16 mouse cellular contexts compared by ENCODE assay signal in the genomic region with DNA sequence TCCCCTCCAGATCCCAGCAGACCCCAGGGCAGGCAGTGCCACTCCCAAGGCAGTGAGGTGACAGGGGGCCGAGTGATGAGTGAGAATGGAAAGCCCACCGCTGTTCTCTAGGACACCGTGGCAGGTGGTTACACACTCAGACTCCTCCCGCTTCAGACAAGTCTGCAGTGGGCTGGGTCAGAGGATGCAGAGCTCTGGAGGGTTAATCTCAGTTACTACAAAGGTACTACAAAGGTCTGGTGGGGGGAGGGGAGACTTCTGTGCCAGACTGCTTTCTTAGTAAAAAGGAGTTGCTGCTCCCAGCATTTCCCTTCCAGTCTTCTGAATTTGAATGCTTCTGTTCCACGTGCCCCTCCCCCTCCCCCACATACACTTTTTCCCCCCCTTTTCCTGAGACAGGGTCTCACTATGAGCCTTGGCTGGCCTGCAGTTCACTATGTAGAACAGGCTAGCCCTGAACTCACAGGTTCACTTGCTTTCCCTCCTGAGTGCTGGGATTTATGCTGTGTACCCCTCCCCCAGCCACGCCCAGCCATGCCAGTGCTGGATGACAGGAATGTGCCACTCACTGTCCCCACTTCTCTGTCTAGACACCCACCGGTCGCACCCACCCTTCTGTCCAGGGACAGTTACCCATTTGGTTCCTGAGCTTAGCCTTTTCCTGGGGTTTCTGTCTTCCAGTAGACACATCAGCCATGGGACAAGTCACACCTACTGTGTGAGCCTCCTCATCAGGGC.
DNase-seq lines count a peak whose midpoint lies in the region; ATAC-seq and TF ChIP-seq lines count a peak whose summit lies in the region.
"Had no signal": no experiment of that assay in that cellular context is flagged by ENCODE, and none has a peak within 500 bp of the region (broad histone marks: within the 10 kb centered on the region; RNA-seq: fewer than 3 reads in every experiment).

No protein-coding gene starts in this region.

- peaks cover 6% of the 10 kb centered on the region; the same call in 1 of the 2 replicates for H3K4me1 ChIP-seq in heart, embryonic 12.5 days (replicated peaks)
- peaks cover 6% of the 10 kb centered on the region; the same call in 1 of the 2 replicates for H3K4me1 ChIP-seq in heart, embryonic 11.5 days (ENCODE audit: control insufficient read depth, insufficient read depth, low read length)
- H3K4me1 ChIP-seq in thymus, adult 2 months (replicated peaks; ENCODE audit: control insufficient read depth, insufficient read depth, low read length) = peaks cover 18% of the 10 kb centered on the region
- H3K4me1 ChIP-seq in midbrain, embryonic 12.5 days = peaks cover 42% of the 10 kb centered on the region

- H3K36me3 ChIP-seq in heart, embryonic 12.5 days = no peaks in the 10 kb centered on the region
- no peaks in the 10 kb centered on the region for H3K36me3 ChIP-seq in heart, embryonic 11.5 days (ENCODE audit: control insufficient read depth, insufficient read depth, low read length)
- no peaks in the 10 kb centered on the region for H3K36me3 ChIP-seq in thymus, adult 2 months (ENCODE audit: control insufficient read depth, insufficient read depth, low read length)
- H3K36me3 ChIP-seq in midbrain, embryonic 12.5 days = no peaks in the 10 kb centered on the region
- H3K36me3 ChIP-seq: liver, embryonic 15.5 days had no signal

- DNase-seq in thymus, postnatal 0 days (ENCODE audit: low spot score) = peak; percentile 54
- DNase-seq in thymus, adult 2 months = no peak
- DNase-seq in urinary bladder, adult 2 months (ENCODE audit: low spot score) = no peak
- DNase-seq in cerebellum, postnatal 4 days (ENCODE audit: low spot score in 2 of 2) = no peak
- DNase-seq: B cell, adult 2 months; cerebellum, adult 9-11 months; heart, postnatal 4 days had no signal

- H3K9me3 ChIP-seq in heart, embryonic 12.5 days (replicated peaks) = no peaks in the 10 kb centered on the region
- H3K9me3 ChIP-seq in heart, embryonic 11.5 days (replicated peaks; ENCODE audit: control insufficient read depth, low read length) = no peaks in the 10 kb centered on the region
- H3K9me3 ChIP-seq in midbrain, embryonic 12.5 days = no peaks in the 10 kb centered on the region
- H3K9me3 ChIP-seq: liver, embryonic 15.5 days had no signal

- ATAC-seq in heart, embryonic 12.5 days (ENCODE audit: insufficient number of reproducible peaks, low FRiP score) = peak; percentile 37; the same call in 1 of the 2 replicates
- no peak for ATAC-seq in heart, embryonic 11.5 days (replicated peaks; ENCODE audit: insufficient number of reproducible peaks, low FRiP score, low TSS enrichment)
- ATAC-seq in midbrain, embryonic 12.5 days (ENCODE audit: low FRiP score, low read depth) = peak; percentile 57
- no peak for ATAC-seq in frontal cortex, adult (ENCODE audit: low TSS enrichment)
- ATAC-seq: Patski had no signal

- TF ChIP-seq CTCF in thymus, adult 2 months (IDR thresholded peaks at IDR 0.05; ENCODE audit: borderline replicate concordance, control insufficient read depth, extremely low read depth, insufficient read depth, low read length, poor library complexity) = no peak

- H3K9ac ChIP-seq in heart, embryonic 12.5 days = no peak overlapping the region
- H3K9ac ChIP-seq in heart, embryonic 11.5 days (ENCODE audit: low read depth, low read length) = no peak overlapping the region
- H3K9ac ChIP-seq in midbrain, embryonic 12.5 days (replicated peaks) = no peak overlapping the region
- H3K9ac ChIP-seq: liver, embryonic 15.5 days had no signal

- H3K4me2 ChIP-seq in heart, embryonic 12.5 days = no peak overlapping the region
- no peak overlapping the region for H3K4me2 ChIP-seq in heart, embryonic 11.5 days
- H3K4me2 ChIP-seq in midbrain, embryonic 12.5 days (replicated peaks) = no peak overlapping the region
- H3K4me2 ChIP-seq: liver, embryonic 15.5 days had no signal

- no peak for TF ChIP-seq POLR2A in thymus, adult 2 months (IDR thresholded peaks at IDR 0.05; ENCODE audit: control insufficient read depth, extremely low read depth, insufficient read depth, low read length, poor library complexity)

- no peak overlapping the region for H3K4me3 ChIP-seq in heart, embryonic 12.5 days
- H3K4me3 ChIP-seq in heart, embryonic 11.5 days (ENCODE audit: low read depth, low read length) = no peak overlapping the region
- H3K4me3 ChIP-seq in thymus, adult 2 months (ENCODE audit: control insufficient read depth, insufficient read depth, low read length) = no peak overlapping the region
- H3K4me3 ChIP-seq in midbrain, embryonic 12.5 days = no peak overlapping the region
- H3K4me3 ChIP-seq: erythroblast, embryonic 14.5 days; left cerebral cortex, adult 2 months; liver, embryonic 15.5 days had no signal

- 41% methylated on average over 8 of the region's 8 CpGs for WGBS in heart, embryonic 12.5 days
- WGBS in heart, embryonic 11.5 days (ENCODE audit: insufficient replicate concordance) = 41% methylated on average over 8 of the region's 8 CpGs
- 72% methylated on average over 8 of the region's 8 CpGs for WGBS in thymus, adult 2 months
- 33% methylated on average over 8 of the region's 8 CpGs for WGBS in midbrain, embryonic 12.5 days

- no peak overlapping the region for H3K27ac ChIP-seq in heart, embryonic 12.5 days (ENCODE audit: poor library complexity, severe bottlenecking)
- no peak overlapping the region for H3K27ac ChIP-seq in heart, embryonic 11.5 days (ENCODE audit: low read depth, low read length)
- no peak overlapping the region for H3K27ac ChIP-seq in thymus, adult 2 months (ENCODE audit: control insufficient read depth, insufficient read depth, low read length)
- H3K27ac ChIP-seq in midbrain, embryonic 12.5 days (replicated peaks) = no peak overlapping the region
- H3K27ac ChIP-seq: kidney, postnatal 0 days; left cerebral cortex, adult 2 months; liver, embryonic 15.5 days had no signal

- peaks cover 90% of the 10 kb centered on the region for H3K27me3 ChIP-seq in heart, embryonic 12.5 days (replicated peaks)
- peaks cover 61% of the 10 kb centered on the region for H3K27me3 ChIP-seq in heart, embryonic 11.5 days (ENCODE audit: control insufficient read depth, insufficient read depth, low read length)
- no peaks in the 10 kb centered on the region for H3K27me3 ChIP-seq in thymus, adult 2 months (ENCODE audit: control insufficient read depth, insufficient read depth, low read length)
- H3K27me3 ChIP-seq in midbrain, embryonic 12.5 days = no peaks in the 10 kb centered on the region; the same call in 1 of the 2 replicates
- H3K27me3 ChIP-seq: liver, embryonic 15.5 days; Patski had no signal

Comparison
In these comparisons a context has a peak if more than half of its experiments do, and no peak if none do; other contexts are left out.
1. ATAC-seq: peak in heart, embryonic 12.5 days (single experiment) and midbrain, embryonic 12.5 days (single experiment); none in heart, embryonic 11.5 days (single experiment) and frontal cortex, adult (single experiment).